Mouse (Mus musculus) stomach, postnatal 0 days (tissue): Measurements from ENCODE around the gene Cox8b. TPM values are rescaled to one million over a fixed set of nuclear protein-coding genes. Genes with fewer than 3 reads are reported as not detected.

Experiments
- ATAC-seq: fragments of 200-750 bp; cut with Nextera tagmentation; 2 replicates; pipeline ENCODE4 v1.8.0; 2017; ENCODE audit not compliant: low FRiP score, low TSS enrichment
- DNase-seq: peaks from one replicate; pipeline ENCODE4 v3.0.0-alpha.2; 2016; ENCODE audit warnings: low spot score
- H3K27ac ChIP-seq: fragments of 300-500 bp; sonication (generic); replicated peaks from 2 replicates; pipeline ENCODE4 v1.5.1; 2014; ENCODE audit warnings: mild to moderate bottlenecking, control low read depth
- H3K27me3 ChIP-seq: fragments of 300-500 bp; sonication (generic); 2 replicates; pipeline ENCODE4 v1.6.1; 2014; ENCODE audit warnings: low read length; ENCODE audit not compliant: control insufficient read depth, insufficient read depth
- H3K36me3 ChIP-seq: fragments of 300-500 bp; sonication (generic); 2 replicates; pipeline ENCODE4 v1.6.1; 2014; ENCODE audit warnings: low read length, mixed read lengths; ENCODE audit not compliant: control insufficient read depth, insufficient read depth
- H3K4me1 ChIP-seq: fragments of 300-500 bp; sonication (generic); replicated peaks from 2 replicates; pipeline ENCODE4 v1.6.1; 2014; ENCODE audit warnings: antibody characterized with exemption; ENCODE audit not compliant: control insufficient read depth, insufficient read depth
- H3K4me2 ChIP-seq: fragments of 300-500 bp; sonication (generic); replicated peaks from 2 replicates; pipeline ENCODE4 v1.6.1; 2014; ENCODE audit warnings: low read depth, mild to moderate bottlenecking, control low read depth, moderate library complexity
- H3K4me3 ChIP-seq: fragments of 300-500 bp; sonication (generic); 2 replicates; pipeline ENCODE4 v1.5.1; 2014; ENCODE audit warnings: low read depth, low read length, control low read depth
- H3K9ac ChIP-seq: fragments of 300-500 bp; sonication (generic); 2 replicates; pipeline ENCODE4 v1.6.1; 2014; ENCODE audit warnings: mild to moderate bottlenecking, low read length, control low read depth, mixed read lengths
- H3K9me3 ChIP-seq: fragments of 300-500 bp; sonication (generic); 2 replicates; pipeline ENCODE4 v1.6.1; 2016; ENCODE audit warnings: low read length; ENCODE audit not compliant: control insufficient read depth
- CTCF ChIP-seq: IDR thresholded peaks from 2 replicates; pipeline ENCODE4 v1.5.1; 2016; ENCODE audit warnings: antibody characterized with exemption, low read depth, mild to moderate bottlenecking, moderate library complexity
- EP300 ChIP-seq: optimal IDR thresholded peaks from 2 replicates; pipeline ENCODE3; 2016; ENCODE audit warnings: antibody characterized with exemption
- WGBS: fragments of 180-500 bp; shearing (Covaris S2); extraction: QIAGEN DNeasy Blood & Tissue Kit; methylation state at CpG from one replicate; pipeline ENCODE4 v1.1.7; 2014; 5-methylcytosine and 5-hydroxymethylcytosine counted together
- polyA plus RNA-seq: library from polyadenylated mRNA; unstranded; fragments of >200 nt; fragmentation: Nextera tagmentation; extraction: Ambion mirVana; gene quantifications from 2 replicates; pipeline ENCODE4 v1.2.1, GENCODE M21; 2015

The Cox8b gene
- polyA plus RNA-seq, 1 experiment from 2014 or later: 1.3 TPM

- Histone ChIP-seq H3K9me3 (no peaks in the 10 kb centered on the region), H3K36me3 (peaks cover 3% of the 10 kb centered on the region), H3K4me1 (no peaks in the 10 kb centered on the region), H3K27me3 (no peaks in the 10 kb centered on the region), H3K9ac (no peak overlapping the region), H3K4me2 (no peak overlapping the region), H3K4me3 (no peak overlapping the region), H3K27ac (no peak overlapping the region)
- TF ChIP-seq CTCF: no peak
- no peak for TF ChIP-seq EP300
- 83% methylated on average over 7 of the region's 7 CpGs for WGBS
- ATAC-seq: no peak
- no peak for DNase-seq
These were observed 20.9 kb downstream of the Cox8b start for GRCm38 (mm10) chr7:140879355-140879754.

- Histone ChIP-seq H3K36me3 (peaks cover 4% of the 10 kb centered on the region), H3K4me2 (no peak overlapping the region), H3K9me3 (no peaks in the 10 kb centered on the region), H3K27ac (no peak overlapping the region), H3K4me1 (no peaks in the 10 kb centered on the region), H3K9ac (no peak overlapping the region), H3K4me3 (no peak overlapping the region), H3K27me3 (no peaks in the 10 kb centered on the region)
- 67% methylated on average over 6 of the region's 6 CpGs for WGBS
- no peak for ATAC-seq
- TF ChIP-seq CTCF: no peak
- TF ChIP-seq EP300: no peak
- DNase-seq: no peak
These were observed 22.9 kb downstream of the Cox8b start for GRCm38 (mm10) chr7:140877364-140877763.

DNA sequence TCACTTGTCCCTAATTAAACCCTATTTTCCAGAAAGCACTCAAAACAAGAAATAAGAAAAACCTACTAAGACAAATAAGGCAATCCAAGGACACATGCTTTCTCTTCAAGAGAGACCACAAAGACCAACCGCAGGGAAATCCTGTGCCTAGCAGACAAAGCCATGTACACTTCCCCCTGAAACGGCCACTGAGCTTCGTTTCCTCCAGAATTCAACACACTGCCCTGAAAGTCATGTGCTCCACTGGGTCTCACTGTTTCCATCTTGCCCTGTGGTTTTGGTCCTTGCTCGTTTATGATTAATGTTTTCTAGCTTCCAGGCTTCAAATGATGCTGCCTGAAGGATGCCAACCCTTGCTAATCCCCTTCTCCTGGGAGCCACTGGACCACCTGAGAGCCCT lies 26.0 kb downstream of the Cox8b start:
- ATAC-seq (no peak), DNase-seq (no peak)
- Histone ChIP-seq H3K9ac (no peak overlapping the region), H3K27me3 (no peaks in the 10 kb centered on the region), H3K4me3 (no peak overlapping the region), H3K36me3 (peaks cover 4% of the 10 kb centered on the region), H3K27ac (no peak overlapping the region), H3K9me3 (no peaks in the 10 kb centered on the region), H3K4me1 (no peaks in the 10 kb centered on the region), H3K4me2 (no peak overlapping the region)
- 89% methylated on average over 4 of the region's 4 CpGs for WGBS
- no peak for TF ChIP-seq EP300
- no peak for TF ChIP-seq CTCF

- H3K4me3 ChIP-seq: no peak overlapping the region
- H3K36me3 ChIP-seq: peaks cover 21% of the 10 kb centered on the region
- WGBS: 84% methylated on average over 12 of the region's 12 CpGs
- TF ChIP-seq CTCF (no peak), EP300 (no peak)
- no peak for DNase-seq
- H3K4me2 ChIP-seq: no peak overlapping the region
- H3K27me3 ChIP-seq: no peaks in the 10 kb centered on the region
- no peak for ATAC-seq
- no peaks in the 10 kb centered on the region for H3K9me3 ChIP-seq
- H3K9ac ChIP-seq: no peak overlapping the region
- no peak overlapping the region for H3K27ac ChIP-seq
- no peaks in the 10 kb centered on the region for H3K4me1 ChIP-seq
These were observed 35.5 kb downstream of the Cox8b start for GRCm38 (mm10) chr7:140864761-140865160.

GRCm38 (mm10) chr7:140860728-140861127 lies 39.5 kb downstream of the Cox8b start:
- H3K27me3 ChIP-seq: no peaks in the 10 kb centered on the region
- no peak for DNase-seq
- H3K9me3 ChIP-seq: no peaks in the 10 kb centered on the region
- H3K9ac ChIP-seq: no peak overlapping the region
- H3K4me2 ChIP-seq: no peak overlapping the region
- H3K4me3 ChIP-seq: no peak overlapping the region
- no peak overlapping the region for H3K27ac ChIP-seq
- no peak for ATAC-seq
- 81% methylated on average over 5 of the region's 5 CpGs for WGBS
- peaks cover 21% of the 10 kb centered on the region for H3K36me3 ChIP-seq
- H3K4me1 ChIP-seq: peaks cover 5% of the 10 kb centered on the region; the same call in 1 of the 2 replicates
- TF ChIP-seq EP300 (no peak), CTCF (no peak)

DNA sequence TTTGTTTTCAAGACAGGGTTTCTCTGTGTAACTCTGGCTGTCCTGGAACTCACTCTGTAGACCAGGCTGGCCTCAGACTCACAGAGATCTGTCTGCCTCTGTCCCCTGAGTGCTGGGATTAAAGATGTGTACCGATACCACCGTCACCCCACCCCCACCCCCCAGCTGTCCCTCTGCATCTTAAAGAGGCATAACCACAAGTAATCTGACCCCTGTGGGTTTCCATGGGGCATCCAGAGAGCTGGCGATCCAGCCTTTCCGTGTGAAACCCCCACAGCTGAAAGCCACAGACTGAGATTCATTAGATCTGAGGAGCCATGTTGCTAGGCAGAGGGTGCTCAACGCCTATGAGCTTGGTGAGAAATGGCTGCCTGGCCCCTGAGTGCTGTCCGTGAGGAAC lies 40.2 kb downstream of the Cox8b start:
- no peak overlapping the region for H3K27ac ChIP-seq
- H3K4me3 ChIP-seq: no peak overlapping the region
- H3K9me3 ChIP-seq: no peaks in the 10 kb centered on the region
- 65% methylated on average over 6 of the region's 6 CpGs for WGBS
- H3K27me3 ChIP-seq: no peaks in the 10 kb centered on the region
- TF ChIP-seq CTCF (no peak), EP300 (no peak)
- H3K4me2 ChIP-seq: no peak overlapping the region
- ATAC-seq (no peak), DNase-seq (no peak)
- peaks cover 21% of the 10 kb centered on the region for H3K36me3 ChIP-seq
- peaks cover 9% of the 10 kb centered on the region; the same call in 1 of the 2 replicates for H3K4me1 ChIP-seq
- no peak overlapping the region for H3K9ac ChIP-seq
